Mouse (Mus musculus): Measurements from ENCODE around the gene Ctnnb1.

The Ctnnb1 gene

DNA sequence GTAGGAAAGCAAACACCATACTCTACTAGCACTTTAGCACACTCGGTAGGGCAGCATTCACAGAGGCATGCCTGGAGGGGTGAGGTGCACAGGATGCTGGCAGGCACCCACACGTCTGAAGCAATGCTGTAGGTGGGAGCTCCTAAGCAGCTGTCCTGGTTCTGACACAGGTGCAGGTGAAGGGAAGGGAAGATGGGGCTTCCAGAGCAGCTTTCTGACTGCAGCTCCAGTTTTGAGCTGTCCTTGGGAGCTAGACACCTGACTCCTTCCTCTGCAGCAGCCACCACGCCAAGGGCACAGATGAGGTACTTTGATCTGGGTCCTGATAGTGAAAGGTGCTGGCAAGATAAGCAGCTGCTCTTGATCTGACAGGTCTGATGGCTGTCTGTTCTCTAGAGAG lies 32.5 kb downstream of the Ctnnb1 start:
- in situ Hi-C loops (cut with MseI, MboI) = no loop called here

DNA sequence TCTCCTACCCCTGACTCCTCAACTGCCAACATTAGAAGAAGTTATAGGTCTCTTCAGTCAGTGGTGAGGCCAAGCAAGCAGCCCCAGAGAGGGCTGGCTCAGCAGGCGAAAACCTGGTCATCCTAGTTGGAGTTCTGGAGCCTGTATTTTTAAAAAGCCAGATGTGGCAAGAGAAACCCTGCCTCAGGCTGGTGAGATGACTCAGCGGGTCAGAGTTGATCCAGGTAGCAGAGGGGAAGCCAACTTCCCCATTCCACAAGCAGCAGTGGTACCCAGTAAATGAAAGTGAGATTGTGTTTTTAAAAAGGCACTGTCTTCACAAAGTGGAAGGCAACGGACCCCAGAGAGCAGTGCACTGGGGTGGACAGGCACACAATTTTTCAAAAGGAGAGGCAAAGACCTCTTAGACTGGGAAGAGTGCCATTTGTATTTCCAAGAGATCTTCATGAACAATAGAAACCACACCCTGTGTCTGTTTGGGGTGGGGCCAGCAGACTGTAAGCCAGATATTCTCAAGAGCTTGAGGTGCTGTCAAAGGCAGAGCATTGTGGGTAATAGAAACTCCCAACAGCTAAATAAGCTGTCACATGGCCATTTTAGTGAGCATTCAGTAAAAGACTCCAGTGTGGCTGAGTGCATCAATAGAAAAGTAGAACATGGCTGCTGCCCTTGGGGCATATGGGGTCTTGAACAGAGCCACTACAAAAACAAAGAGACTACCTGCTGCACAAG lies 33.1 kb downstream of the Ctnnb1 start:
- in situ Hi-C loops (cut with MseI, MboI) = no loop called here

DNA sequence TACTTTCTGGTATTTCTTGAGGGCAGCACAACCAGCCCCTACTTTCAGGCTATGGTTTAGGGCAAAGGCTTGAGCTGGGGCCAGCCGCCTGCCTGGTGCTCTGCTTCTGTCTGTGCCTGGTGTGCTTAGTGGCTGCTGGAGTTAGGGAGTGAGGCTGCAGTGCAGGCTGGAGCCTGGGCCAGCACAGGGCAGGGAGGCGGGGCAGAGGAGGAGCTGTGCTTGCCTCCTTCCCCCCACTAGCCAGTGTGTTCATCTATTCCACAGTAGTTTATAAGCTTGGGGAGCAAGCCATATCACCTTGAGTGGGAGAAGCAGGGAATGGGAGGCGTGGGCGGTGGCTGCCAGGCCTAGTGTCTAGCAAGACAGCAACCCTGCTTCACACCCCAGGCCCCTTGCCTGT lies 34.1 kb downstream of the Ctnnb1 start:
- in situ Hi-C loops (cut with MseI, MboI) = no loop called here

DNA sequence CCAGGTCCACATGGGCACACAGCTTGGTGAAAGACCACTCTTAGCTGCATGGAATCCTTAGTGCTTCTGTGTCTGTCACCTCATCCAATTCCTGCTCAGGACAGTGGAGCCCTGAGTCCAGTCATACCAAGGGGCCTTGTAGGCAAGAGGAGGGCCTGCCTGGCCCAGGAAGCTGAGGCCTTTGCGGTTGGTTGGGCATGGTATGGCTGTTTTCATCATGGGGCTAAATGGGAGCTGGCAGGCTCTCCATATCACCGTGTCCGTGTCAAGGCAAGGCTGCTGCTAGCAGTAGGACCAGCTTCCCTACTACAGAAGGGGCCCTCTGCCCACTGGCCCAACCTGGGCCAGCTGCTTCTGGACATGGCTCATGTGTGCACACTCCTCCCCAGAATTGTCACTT lies 34.7 kb downstream of the Ctnnb1 start:
- in situ Hi-C loops (cut with MseI, MboI) = no loop called here

DNA sequence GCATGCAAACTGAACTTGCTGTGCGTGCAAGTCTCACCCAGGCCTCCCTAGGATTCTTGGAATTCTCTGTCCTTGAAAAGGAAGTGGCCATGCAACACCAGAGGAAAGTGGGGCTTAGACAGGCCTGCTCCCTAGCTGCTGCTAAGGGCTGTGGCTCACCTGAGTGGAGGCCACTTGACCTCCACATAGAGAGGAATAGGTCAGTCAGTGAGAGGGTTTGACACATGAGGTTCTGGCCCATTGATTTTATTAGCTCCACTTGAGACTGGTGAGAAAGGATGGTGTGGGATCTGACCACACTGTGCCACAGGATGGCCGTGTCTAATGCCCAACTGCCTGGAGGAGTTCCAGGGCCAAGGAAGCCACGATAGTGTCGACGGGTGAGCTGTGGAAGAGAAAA lies 35.2 kb downstream of the Ctnnb1 start:
- in situ Hi-C loops (cut with MseI, MboI) = no loop called here

DNA sequence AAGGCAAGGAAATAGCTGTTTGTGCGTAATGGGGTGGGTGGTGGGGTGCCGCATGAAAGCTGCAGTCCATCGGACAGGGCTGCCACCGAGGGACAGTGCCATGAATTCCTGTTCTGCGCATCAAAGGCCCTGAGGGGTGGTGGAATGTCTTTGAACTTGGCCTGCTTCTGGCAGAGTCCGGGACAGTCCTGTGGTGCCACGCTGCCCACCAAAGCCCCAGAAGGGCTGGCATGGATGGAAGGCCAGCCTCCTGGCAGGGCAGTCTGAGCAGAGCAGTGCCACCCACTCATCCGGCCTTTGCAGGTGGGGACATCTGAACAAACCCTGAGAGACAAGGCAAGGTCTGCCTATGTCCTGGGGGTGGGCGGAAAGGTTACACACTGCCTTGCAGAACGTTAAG lies 36.0 kb downstream of the Ctnnb1 start:
- in situ Hi-C loops (cut with MseI, MboI) = no loop called here

DNA sequence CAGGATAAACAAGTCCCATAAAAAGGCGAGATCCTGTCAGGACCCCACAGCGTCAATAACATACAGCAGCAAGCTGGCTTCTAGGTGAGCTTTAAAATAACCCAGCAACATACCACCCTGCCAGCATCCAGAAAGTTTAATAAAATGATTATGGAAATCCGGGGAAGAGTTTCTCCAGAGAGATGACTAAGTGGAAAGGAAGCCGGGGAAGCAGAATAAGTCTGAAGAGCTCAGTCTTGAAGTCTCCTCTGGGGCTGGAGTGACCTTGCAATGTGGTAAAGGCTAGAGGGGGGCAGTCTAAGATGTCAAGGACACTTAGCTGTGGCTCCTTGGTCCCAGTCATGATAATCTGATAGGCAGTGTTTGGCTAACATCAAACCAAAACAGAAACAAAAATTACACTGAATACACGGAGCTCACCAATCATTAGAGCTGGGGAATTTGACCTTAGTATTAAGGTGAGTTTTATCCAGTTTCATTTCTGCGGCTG lies 44.1 kb downstream of the Ctnnb1 start:
- in situ Hi-C loops (cut with MseI, MboI) = no loop called here

DNA sequence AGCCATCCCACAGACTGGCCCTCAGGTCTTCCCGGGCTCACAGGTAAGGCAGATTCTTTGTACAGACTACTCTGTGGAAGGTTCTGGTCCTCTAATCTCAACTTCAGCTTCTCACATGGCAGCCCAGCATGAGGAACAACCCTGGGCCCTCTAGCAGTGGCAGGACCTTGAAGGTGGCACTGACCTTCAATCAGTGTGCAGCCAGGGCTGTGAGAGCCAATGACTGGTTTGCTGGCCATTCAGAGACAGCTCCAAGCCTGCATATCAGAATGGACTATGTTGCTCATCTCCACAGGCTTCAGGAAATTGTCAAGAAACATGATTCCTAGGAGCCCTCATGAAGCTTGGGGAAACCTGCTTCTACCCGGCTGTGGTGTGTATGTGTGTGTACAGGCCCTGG lies 45.2 kb downstream of the Ctnnb1 start:
- in situ Hi-C loops (cut with MseI, MboI) = no loop called here

DNA sequence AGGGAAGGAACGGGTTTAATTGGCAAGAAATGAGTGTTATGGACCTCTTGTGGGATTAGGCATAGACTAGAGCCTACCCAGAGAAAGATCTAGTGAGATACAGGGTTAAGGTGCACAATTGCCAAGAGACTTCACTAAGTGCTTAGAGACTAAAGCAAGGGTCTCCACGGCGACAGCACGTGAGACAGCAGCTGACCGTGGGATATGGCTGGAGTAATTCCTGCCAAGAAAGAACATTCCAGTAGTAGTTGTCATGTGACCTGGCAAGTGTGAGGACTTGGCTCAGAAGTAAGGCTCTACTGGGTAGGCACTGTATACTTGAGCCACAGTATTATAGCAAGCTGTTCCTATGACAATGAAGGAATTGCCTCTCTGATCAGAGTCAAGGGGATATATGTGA lies 47.1 kb downstream of the Ctnnb1 start:
- in situ Hi-C loops (cut with MseI, MboI) = no loop called here

DNA sequence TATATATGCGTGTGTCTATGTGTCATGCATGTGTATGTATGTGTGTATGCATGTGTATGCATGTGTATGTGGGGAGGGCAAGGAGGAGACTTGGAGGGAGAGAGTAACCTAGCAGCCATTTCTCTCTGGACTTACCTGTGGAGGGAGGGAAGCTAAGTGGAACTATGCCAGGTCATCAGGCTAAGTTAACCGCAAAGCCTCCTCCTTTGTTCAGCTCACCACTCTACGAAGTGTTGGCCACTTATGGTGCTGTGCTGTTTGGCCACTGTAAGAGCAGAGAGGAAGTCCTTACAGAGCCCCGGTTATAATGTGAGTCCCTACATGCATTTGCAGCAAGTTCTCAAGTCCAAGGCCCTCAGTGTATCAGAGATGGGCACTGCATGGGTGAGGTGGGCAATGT lies 47.8 kb downstream of the Ctnnb1 start:
- in situ Hi-C loops (cut with MseI, MboI) = no loop called here

DNA sequence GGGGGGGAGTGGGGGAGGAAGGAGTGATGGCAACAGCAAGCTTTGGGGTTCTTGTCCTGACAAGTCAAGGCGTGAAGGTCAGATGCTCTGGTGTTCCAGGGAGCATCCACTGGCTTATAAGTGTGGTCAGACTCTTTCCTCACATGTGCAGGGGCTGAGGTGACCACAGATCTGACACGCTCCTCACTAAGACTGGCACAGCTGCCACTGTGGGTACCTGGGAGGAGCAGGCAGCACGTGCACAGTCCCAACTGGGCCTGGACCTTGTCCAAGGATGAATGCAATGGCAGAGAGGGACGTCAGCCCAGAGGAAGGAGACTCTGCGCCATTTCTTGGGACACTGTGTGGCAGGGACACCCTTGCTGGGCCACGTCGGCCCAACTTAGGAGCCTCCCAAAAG lies 52.8 kb downstream of the Ctnnb1 start:
- in situ Hi-C loops (cut with MseI, MboI) = no loop called here

DNA sequence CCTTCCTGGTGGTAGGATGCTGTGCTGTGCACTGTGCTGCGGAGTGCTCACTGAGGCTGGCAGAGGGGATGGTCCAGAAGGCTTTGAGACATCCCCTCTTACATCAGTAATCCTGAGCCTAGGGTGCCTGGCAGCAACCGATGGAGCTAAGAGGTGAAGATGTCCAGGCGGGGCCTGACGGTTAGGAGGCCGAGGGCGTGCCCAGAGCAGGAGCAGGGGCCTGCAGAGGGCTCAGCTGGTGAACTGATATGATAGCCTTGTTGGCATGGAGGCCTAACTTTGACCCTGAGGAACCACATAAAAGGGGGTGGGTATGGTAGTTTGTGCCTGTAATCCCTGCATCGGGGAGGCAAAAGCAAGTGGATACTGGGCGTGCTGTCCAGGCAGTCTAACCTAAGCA lies 54.8 kb downstream of the Ctnnb1 start:
- in situ Hi-C loops (cut with MseI, MboI) = no loop called here

DNA sequence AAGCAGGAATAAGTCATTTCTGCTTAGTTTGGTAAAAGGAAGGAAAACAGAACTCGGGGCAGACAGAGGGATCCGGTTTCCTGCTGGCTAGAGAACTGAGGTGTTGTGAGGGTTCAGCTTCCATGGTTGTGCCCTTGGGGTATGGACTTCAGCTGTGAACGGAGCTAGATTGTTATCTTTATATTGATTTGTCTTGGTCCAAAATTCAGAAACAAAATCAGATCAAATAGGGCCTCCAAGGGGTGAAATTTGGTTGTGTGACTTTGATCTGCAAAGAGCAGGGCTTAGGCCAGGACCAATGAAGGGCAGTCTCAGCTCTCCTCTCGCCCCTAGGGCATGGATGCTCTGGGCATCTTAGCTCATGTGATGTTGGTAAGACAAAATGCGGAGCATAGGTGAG lies 55.5 kb downstream of the Ctnnb1 start:
- in situ Hi-C loops (cut with MseI, MboI) = no loop called here

DNA sequence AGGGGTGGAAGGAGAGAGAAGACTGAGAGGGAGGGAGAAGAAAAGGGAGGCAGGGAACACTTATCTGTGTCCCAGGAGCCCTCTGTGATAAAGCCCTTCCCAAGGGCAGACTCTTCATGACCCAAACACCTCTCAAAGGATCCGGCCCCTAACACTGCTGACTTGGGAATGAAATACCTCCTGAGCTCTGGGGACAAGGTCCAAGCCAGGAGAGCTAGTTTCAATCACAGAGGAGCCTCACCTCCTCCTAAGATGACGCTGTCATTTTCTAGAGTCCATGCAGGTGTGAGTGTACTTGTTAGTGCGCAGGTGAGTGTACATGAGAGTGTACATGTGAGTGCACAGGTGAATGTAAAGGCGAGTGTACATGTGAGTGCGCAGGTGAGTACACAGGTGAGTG lies 56.0 kb downstream of the Ctnnb1 start:
- in situ Hi-C loops (cut with MseI, MboI) = no loop called here

DNA sequence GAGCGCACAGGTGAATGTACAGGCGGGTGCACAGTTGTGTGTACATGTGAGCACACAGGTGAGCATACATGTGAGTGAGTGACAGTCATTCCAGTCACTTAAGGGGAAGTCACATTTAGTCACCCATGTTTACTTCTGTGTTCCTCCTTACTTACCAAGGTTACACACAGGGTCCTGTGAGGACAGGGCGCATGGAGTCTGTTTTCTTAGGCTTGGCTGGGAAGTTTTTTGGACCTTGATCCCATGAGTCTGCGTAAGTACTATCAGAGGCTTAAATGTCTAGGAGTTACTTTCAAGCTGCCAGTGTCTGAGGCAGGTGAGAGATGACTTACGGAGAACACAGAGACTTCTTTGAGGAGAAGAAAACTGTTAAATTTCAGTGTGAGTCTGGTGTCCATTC lies 56.5 kb downstream of the Ctnnb1 start:
- in situ Hi-C loops (cut with MseI, MboI) = no loop called here

DNA sequence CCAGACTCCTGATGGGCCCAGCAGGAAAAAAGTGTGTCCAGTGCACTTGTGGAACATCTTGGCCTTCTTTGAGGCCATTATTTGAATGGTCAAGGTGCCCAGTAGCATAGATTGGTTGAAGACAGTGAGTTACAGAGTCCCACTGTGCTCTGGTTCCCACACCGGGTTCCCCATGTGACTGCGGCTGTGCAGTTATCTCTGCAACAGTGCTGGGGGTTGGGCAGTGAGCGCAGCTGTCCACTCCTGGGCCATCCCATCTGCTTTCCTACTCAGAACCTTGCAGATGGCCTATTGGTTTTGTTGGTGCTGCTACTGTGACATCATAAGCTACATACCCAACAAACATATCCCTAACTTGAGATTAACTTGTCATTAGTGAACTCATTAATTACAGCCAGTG lies 57.2 kb downstream of the Ctnnb1 start:
- in situ Hi-C loops (cut with MseI, MboI) = no loop called here

DNA sequence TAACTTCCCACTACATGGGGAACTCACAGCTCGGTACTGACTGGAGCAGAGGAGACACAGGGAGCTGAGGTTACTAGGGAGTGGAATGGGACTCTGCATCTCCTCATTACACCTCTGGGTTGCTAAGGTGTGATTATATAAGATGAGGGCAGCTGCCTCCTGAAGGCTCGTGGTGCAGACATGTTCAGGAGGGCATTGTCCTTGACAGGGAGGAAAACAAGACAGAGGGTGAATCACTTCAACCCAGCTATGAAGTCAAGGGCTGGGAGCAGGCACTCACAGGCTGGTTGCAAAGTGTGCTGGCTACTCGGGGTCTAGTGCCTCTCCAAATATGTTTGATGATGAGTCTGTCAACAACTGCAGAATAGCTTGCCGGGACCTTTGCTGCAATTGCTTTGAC lies 58.0 kb downstream of the Ctnnb1 start:
- in situ Hi-C loops (cut with MseI, MboI) = no loop called here

DNA sequence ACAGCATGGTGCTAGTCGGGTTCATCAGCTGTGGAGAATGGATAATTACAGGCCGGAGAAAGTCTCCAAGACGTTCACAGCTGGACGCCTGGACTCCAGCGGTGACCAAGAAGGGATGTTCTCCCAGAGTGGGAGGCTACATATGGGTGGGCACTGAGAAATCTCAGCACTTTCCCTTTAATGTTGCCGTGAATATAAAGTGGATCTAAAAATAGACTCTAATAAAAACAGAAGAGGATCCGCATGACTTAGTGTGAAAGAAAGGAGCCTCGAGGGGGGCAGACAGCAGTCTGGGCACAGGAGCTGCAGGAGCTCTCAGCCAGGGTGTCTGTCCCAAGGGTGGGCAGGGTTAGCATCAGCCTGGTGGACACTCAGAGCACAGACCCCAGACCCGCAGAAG lies 59.1 kb downstream of the Ctnnb1 start:
- in situ Hi-C loops (cut with MseI, MboI) = no loop called here

DNA sequence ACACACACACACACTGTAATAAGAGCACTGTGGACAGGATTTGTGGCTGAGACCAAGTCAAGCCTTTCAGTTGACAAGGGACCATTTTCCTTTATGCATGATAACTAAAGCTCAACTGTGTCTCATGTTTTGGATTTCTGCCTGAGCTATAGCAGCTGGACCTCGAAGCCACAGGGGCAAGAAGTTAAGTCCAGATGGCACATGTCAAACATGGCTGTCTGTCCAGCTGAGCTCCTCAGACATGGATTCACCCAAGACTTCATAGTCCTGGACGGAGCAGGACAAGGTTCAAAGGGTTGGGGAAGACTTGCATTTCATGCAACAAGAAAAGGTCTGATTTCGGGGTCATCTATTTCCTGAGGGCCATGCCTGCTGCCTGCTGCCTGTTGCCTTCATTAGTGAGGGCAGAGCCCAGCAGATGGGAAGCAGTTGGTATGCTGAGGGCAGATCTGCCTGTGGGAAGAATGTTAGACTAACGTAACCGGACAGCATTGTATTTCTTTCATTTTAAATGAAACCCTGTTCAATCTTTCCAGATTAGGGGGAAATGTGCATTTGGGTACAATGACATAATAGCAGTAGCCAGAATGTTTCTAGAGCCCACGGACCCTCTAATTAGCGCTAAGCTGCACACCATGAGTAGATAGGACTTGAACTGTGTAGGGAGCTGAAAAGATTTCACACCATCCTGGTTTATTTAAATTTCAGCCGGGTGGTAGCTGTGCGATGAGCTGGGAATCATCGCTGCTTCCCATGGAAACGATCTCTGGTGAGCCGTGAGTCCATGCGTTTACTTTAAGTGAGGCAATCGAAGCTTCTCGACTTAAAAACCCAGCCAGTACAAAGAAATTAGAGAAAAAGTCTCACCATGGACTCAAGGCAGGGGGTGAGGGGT lies 61.0 kb downstream of the Ctnnb1 start:
- in situ Hi-C loops (cut with MseI, MboI) = no loop called here

DNA sequence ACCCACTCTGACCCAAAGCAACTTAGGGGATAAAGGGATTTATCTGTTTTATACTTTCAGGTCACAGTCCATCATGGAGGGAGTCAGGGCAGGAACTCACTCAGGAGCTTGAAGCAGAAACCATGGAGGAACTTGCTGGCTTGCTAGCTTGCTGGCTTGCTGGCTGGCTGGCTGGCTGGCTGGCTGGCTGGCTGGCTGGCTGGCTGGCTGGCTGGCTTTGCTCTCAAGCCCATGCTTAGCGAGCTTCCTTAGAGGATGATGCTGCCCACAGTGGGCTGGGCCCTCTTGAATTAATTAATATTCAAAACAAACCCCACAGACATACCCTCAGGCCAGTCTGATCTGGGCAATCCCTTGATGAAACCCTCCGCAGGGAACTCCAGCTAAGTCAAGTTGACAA lies 62.8 kb downstream of the Ctnnb1 start:
- in situ Hi-C loops (cut with MseI, MboI) = no loop called here

DNA sequence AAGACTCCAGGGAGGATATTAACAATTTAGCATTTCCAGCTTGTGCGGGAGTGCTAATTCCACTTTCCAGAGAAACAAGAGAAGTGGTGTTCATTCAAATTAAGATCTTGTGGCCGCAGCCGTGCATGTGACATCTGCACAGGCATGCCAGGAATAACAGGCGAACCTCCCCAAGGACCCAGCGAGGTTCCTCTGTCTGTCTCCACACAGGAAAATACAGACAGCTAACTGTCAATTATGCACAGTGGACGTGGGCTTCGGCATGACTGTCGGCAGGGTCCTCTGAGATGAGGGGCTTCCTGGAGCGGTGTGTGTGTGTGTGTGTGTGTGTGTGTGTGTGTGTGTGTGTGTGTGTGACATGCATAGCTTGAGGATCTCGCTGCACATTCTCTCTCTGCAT lies 64.0 kb downstream of the Ctnnb1 start:
- in situ Hi-C loops (cut with MseI, MboI) = no loop called here

DNA sequence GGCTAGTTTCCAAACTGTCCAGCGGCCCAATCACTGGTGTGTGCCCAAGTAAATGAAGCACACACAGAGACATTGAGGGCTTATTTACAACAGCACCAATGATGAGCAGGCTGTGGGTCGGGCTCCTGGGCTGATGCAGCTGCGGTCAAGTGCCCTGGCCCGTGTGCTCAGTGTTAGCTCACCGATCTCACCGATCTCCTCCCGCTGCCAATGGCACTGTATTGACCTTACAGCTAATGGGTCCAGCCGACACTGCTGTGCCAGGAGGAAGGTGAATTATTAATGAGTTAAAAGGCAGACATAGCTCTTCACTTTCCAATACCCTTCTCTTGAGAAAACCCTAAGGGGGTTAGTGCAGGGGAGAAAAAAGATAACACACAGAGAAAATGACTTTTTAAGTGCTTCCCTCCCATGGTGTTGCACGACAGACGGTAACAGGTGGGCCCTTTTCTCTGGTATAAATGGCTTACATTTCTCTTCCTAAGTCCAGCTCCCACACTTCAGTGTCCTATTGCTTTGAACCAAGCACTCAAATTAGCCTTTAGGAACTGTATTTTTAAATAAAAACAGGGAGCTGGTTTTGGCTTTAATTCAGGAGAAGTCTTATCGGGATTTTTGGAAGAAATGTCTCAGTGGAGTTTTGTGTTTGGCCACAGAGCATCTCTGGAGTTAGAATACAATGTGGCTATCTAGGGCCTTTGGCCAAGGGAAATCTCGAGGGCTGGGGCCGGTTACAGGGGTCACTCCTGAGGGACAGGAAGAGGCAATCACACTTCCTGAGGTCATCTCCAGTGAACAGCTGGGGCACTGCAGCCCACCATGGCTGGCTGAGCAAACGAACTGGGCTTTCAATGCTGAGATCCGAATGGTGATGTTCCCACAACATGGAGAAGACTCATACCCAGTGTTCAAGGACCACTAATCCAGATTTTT lies 65.5 kb downstream of the Ctnnb1 start:
- in situ Hi-C loops (cut with MseI, MboI) = no loop called here
